Mouse (Mus musculus) lung, adult 10 weeks (tissue): ENCODE data around the gene Ifna4. TPM values are rescaled to one million over a fixed set of nuclear protein-coding genes. Genes with fewer than 3 reads are reported as not detected.

Experiments
- polyA plus RNA-seq: library from polyadenylated mRNA; stranded (reverse); fragments of 350-450 nt; fragmentation: Illumina TruSeq; extraction: RNeasy Lipid Tissue Mini Kit (QIAGEN cat#74804); gene quantifications from one replicate; pipeline ENCODE4 v1.2.3, GENCODE M21; 2014; ENCODE audit warnings: low read depth, low replicate concordance; ENCODE audit not compliant: insufficient read depth

The Ifna4 gene
- not detected for polyA plus RNA-seq

GRCm38 (mm10) chr4:88841438-88841911 lies at the start of gene Ifna4:
Gene Ifna4 (plus strand): TSS chr4:88841861.

GRCm38 (mm10) chr4:88793936-88794675 lies 47.6 kb upstream of the Ifna4 start, which contains the start of gene Gm13275:
Gene Gm13275 (plus strand): TSS chr4:88794487.

GRCm38 (mm10) chr4:88797097-88797496 lies 44.6 kb upstream of the Ifna4 start, which contains the start of gene Gm13279:
Gene Gm13279 (plus strand): TSS chr4:88797397.

GRCm38 (mm10) chr4:88799365-88799764 lies 42.3 kb upstream of the Ifna4 start, which contains the start of gene Gm13285:
Gene Gm13285 (plus strand): TSS chr4:88799665.

GRCm38 (mm10) chr4:88802954-88803353 lies 38.7 kb upstream of the Ifna4 start, which contains the start of gene Gm13287:
Gene Gm13287 (plus strand): TSS chr4:88803254.

GRCm38 (mm10) chr4:88805231-88805630 lies 36.4 kb upstream of the Ifna4 start, which contains the start of gene Gm13288:
Gene Gm13288 (plus strand): TSS chr4:88805531.

GRCm38 (mm10) chr4:88815928-88816327 lies 25.7 kb upstream of the Ifna4 start, which contains the start of gene Ifna7:
Gene Ifna7 (plus strand): TSS chr4:88816228.

GRCm38 (mm10) chr4:88819659-88820058 lies 22.0 kb upstream of the Ifna4 start, which contains the start of gene Ifna11:
Gene Ifna11 (plus strand): TSS chr4:88819959.

GRCm38 (mm10) chr4:88827116-88827515 lies 14.5 kb upstream of the Ifna4 start, which contains the start of gene Ifna6:
Gene Ifna6 (plus strand): TSS chr4:88827416.

GRCm38 (mm10) chr4:88835225-88835624 lies 6.4 kb upstream of the Ifna4 start, which contains the start of gene Ifna5:
Gene Ifna5 (plus strand): TSS chr4:88835525.

GRCm38 (mm10) chr4:88849698-88850097 lies 8.0 kb downstream of the Ifna4 start, which contains the start of gene Ifna1:
Gene Ifna1 (plus strand): TSS chr4:88850087.

GRCm38 (mm10) chr4:88880101-88880500 lies 38.4 kb downstream of the Ifna4 start, which contains the start of gene Ifne:
Gene Ifne (minus strand): TSS chr4:88880201.

Other genes with a start within 250 kb of the Ifna4 start
- gene Ifna9, start 249.5 kb upstream of the Ifna4 start, polyA plus RNA-seq: not detected
- not detected for gene Ifna12, start 238.5 kb upstream of the Ifna4 start, polyA plus RNA-seq
- not detected for gene C87499, start 207.4 kb upstream of the Ifna4 start, polyA plus RNA-seq
- not detected for gene Ifna13, start 197.4 kb upstream of the Ifna4 start, polyA plus RNA-seq
- not detected for gene Ifna16, start 164.9 kb upstream of the Ifna4 start, polyA plus RNA-seq
- gene Ifna2, start 157.9 kb upstream of the Ifna4 start, polyA plus RNA-seq: not detected
- not detected for gene Ifnab, start 150.5 kb upstream of the Ifna4 start, polyA plus RNA-seq
- gene Gm26566, start 120.1 kb upstream of the Ifna4 start, polyA plus RNA-seq: not detected
- gene Klhl9, start 119.4 kb upstream of the Ifna4 start, polyA plus RNA-seq: 30.6 TPM
- gene Gm13271, start 87.0 kb upstream of the Ifna4 start, polyA plus RNA-seq: not detected
- gene Gm13283, start 81.7 kb upstream of the Ifna4 start, polyA plus RNA-seq: not detected
- gene Gm13290, start 68.0 kb upstream of the Ifna4 start, polyA plus RNA-seq: not detected
- not detected for gene Gm13289, start 64.9 kb upstream of the Ifna4 start, polyA plus RNA-seq
- not detected for gene Gm13272, start 62.0 kb upstream of the Ifna4 start, polyA plus RNA-seq
- not detected for gene Ifnz, start 59.7 kb upstream of the Ifna4 start, polyA plus RNA-seq
- gene Gm13276, start 56.2 kb upstream of the Ifna4 start, polyA plus RNA-seq: not detected
- gene Gm13277, start 53.2 kb upstream of the Ifna4 start, polyA plus RNA-seq: not detected
- gene Gm13278, start 50.3 kb upstream of the Ifna4 start, polyA plus RNA-seq: not detected
- not detected for gene Gm13275, start 47.4 kb upstream of the Ifna4 start, polyA plus RNA-seq
- not detected for gene Gm13279, start 44.5 kb upstream of the Ifna4 start, polyA plus RNA-seq
- gene Gm13285, start 42.2 kb upstream of the Ifna4 start, polyA plus RNA-seq: not detected
- gene Gm13287, start 38.6 kb upstream of the Ifna4 start, polyA plus RNA-seq: not detected
- not detected for gene Gm13288, start 36.3 kb upstream of the Ifna4 start, polyA plus RNA-seq
- gene Ifna7, start 25.6 kb upstream of the Ifna4 start, polyA plus RNA-seq: not detected
- gene Ifna11, start 21.9 kb upstream of the Ifna4 start, polyA plus RNA-seq: not detected
- not detected for gene Ifna6, start 14.4 kb upstream of the Ifna4 start, polyA plus RNA-seq
- gene Ifna5, start 6.3 kb upstream of the Ifna4 start, polyA plus RNA-seq: not detected
- gene Ifna1, start 8.2 kb downstream of the Ifna4 start, polyA plus RNA-seq: not detected
- gene Ifne, start 38.3 kb downstream of the Ifna4 start, polyA plus RNA-seq: not detected